Mouse (Mus musculus): ENCODE results near the gene B3galnt1. TPM values are rescaled to one million over a fixed set of nuclear protein-coding genes. Genes with fewer than 3 reads are reported as not detected.

B3galnt1 gene
- 1.8 and 2.2 TPM in 2 replicates for polyA plus RNA-seq (2012; rRNA removed)

DNA sequence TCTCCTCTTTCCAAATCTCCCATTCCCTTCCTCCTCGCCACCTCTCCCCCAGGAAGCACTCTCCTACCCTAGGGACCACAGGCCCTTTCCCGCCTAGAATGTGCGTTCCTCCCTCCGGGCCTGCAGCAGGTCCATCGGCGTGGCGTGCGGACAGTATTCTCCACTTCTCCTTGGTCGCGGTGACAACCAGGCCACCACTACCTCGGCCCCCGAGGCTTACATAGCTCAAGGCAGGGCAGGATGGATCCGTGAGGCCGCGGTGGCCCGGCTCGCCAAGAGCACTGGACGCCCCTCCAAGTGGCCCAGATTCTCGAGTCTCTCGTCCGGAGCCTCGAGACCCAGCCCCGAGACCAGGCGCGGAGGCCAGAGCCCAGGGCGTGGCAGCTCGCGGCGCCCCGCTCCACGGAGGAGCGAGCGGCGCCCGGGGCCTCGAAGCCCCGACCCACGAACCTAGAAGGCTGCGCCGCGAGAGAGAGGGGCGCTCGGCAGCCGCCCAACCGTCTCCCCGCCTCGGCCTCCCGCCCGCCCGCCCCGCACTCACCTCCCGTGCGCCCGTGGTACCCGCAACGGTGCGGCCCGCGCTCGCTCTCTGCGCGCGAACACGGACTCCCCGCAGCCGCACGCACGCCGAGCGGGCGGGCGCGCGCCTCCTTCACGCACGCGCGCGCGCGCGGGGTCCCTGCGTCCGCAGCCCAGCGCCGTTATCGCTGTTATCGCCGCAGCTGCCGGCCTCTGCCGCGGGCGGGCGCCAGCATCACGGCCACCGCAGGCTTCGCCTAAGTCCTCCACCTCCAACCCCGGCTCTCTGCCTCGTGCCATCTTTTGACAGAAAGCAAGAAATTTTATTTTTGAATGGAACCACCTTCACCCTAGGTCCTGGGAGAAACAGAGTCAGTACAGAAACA lies at the start of gene B3galnt1:
B3galnt1 (minus strand) TSS at position 700 of the 905 bp plus-strand sequence.
- H3K4me1 ChIP-seq (replicated peaks; ENCODE audit: control insufficient read depth, insufficient read depth, low read length) = peaks cover 3% of the 10 kb centered on the region; the same call in 1 of the 2 replicates
- H3K27me3 ChIP-seq (ENCODE audit: control insufficient read depth, insufficient read depth, low read length) = no peaks in the 10 kb centered on the region
- no peak for DNase-seq
- peak within 1 kb of the TSS; percentile 27 for H3K4me3 ChIP-seq (ENCODE audit: control insufficient read depth, insufficient read depth, low read length)
- no peak for TF ChIP-seq POLR2A (IDR thresholded peaks at IDR 0.05; ENCODE audit: control insufficient read depth, extremely low read depth, insufficient read depth, low read length, poor library complexity)
- no peak within 1 kb of the TSS for H3K27ac ChIP-seq (ENCODE audit: control insufficient read depth, insufficient read depth, low read length)
- 5% methylated on average over 95 of the region's 99 CpGs for WGBS
- H3K36me3 ChIP-seq (ENCODE audit: control insufficient read depth, insufficient read depth, low read length) = no peaks in the 10 kb centered on the region

DNA sequence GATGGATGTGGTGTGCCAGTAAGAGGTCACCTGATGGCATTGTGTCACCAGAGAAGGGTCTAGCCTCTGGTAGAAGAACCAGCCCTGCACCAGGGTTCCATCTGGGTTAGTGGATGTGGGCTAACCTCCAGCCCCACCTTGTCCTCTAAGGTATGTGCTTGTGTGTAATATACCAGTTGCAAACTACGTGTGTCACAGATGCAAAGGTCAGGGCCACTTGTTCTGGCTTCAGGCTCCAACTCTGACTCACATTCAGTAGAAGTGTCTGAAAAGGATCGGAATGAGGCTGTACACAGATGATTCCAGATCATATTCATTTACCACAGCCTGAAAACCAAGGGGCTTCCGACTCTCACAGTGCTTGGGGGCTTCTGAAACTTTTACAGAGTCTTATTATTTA lies 35.8 kb upstream of the B3galnt1 start:
- Histone ChIP-seq H3K4me3 (ENCODE audit: control insufficient read depth, insufficient read depth, low read length) (no peak overlapping the region), H3K27ac (ENCODE audit: control insufficient read depth, insufficient read depth, low read length) (no peak overlapping the region), H3K4me1 (replicated peaks; ENCODE audit: control insufficient read depth, insufficient read depth, low read length) (no peaks in the 10 kb centered on the region), H3K36me3 (ENCODE audit: control insufficient read depth, insufficient read depth, low read length) (no peaks in the 10 kb centered on the region), H3K27me3 (ENCODE audit: control insufficient read depth, insufficient read depth, low read length) (no peaks in the 10 kb centered on the region)
- 90% methylated on average over 3 of the region's 3 CpGs for WGBS
- no peak for TF ChIP-seq CTCF (IDR thresholded peaks at IDR 0.05; ENCODE audit: borderline replicate concordance, control insufficient read depth, extremely low read depth, insufficient read depth, low read length, poor library complexity)
- no peak for TF ChIP-seq POLR2A (IDR thresholded peaks at IDR 0.05; ENCODE audit: control insufficient read depth, extremely low read depth, insufficient read depth, low read length, poor library complexity)
- DNase-seq = no peak

DNA sequence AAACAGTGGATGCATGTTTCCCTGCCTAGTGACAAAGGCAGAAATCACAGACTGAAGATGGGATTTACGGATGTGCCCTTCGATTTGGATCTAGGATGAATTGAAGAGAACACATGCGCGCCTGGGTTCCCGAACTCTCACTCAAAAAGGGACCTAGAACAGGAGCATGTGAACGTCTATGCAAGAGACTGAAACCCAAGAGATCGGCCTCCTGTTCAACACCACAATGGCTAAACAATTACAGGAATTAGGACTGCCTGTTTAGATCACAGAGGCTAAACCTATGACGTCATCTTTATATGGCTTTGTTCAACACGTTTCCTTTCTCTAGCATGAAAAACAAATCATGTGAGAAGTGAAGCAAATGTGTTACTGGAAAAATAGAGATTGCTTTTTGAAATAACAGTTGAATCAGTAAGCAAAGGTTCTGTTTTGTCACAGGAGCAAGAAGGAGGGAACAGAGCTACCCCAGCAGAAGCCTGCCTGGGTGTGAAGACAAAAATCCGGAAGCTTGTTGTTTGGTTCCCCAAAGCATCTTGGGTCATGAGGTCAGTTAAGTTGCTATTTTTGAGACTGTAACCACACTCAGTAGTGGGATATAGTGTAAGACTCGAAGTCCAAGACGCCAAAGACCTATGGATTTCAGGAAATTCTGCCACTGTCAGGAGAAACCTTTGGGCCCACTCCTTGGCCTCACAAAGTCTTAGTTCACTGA lies 35.1 kb upstream of the B3galnt1 start:
- Histone ChIP-seq H3K4me3 (ENCODE audit: control insufficient read depth, insufficient read depth, low read length) (no peak overlapping the region), H3K27ac (ENCODE audit: control insufficient read depth, insufficient read depth, low read length) (no peak overlapping the region), H3K36me3 (ENCODE audit: control insufficient read depth, insufficient read depth, low read length) (no peaks in the 10 kb centered on the region), H3K4me1 (replicated peaks; ENCODE audit: control insufficient read depth, insufficient read depth, low read length) (no peaks in the 10 kb centered on the region), H3K27me3 (ENCODE audit: control insufficient read depth, insufficient read depth, low read length) (no peaks in the 10 kb centered on the region)
- WGBS = 84% methylated on average over 12 of the region's 12 CpGs
- DNase-seq = no peak
- TF ChIP-seq POLR2A (IDR thresholded peaks at IDR 0.05; ENCODE audit: control insufficient read depth, extremely low read depth, insufficient read depth, low read length, poor library complexity) = no peak
- TF ChIP-seq CTCF (IDR thresholded peaks at IDR 0.05; ENCODE audit: borderline replicate concordance, control insufficient read depth, extremely low read depth, insufficient read depth, low read length, poor library complexity) = no peak

DNA sequence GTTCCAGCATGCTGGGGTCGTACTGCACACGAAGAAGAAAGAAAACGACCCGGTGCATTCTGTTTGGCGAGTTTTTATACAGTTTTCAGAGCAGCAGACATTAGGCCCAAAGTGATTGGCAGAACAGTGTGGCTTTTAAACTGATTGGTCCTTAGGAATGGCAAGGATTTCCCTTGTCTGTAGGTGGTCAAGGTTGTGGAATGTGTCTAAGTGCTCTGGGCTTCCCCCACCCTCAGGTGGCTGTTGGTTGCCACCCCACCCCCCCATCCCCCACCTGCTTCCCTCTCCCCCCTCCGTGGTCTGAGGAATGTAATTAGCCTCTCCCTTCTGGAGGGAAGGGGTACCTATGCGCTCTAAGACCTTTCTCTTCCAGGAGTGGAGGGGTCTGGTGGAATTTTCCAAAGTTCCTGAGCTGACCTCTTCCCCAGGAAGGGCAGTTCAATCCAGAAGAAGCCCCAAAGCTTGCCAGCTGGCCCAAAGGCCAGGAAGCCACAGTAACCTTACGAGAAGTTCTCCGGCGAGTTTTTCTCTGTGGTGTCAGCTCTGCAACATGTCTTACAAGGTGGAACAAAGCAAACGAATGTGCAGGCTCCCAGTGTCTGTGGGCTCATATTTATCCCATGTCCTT lies 28.3 kb upstream of the B3galnt1 start:
- H3K27ac ChIP-seq (ENCODE audit: control insufficient read depth, insufficient read depth, low read length) = no peak overlapping the region
- no peak for TF ChIP-seq POLR2A (IDR thresholded peaks at IDR 0.05; ENCODE audit: control insufficient read depth, extremely low read depth, insufficient read depth, low read length, poor library complexity)
- TF ChIP-seq CTCF (IDR thresholded peaks at IDR 0.05; ENCODE audit: borderline replicate concordance, control insufficient read depth, extremely low read depth, insufficient read depth, low read length, poor library complexity) = no peak
- WGBS = 87% methylated on average over 11 of the region's 11 CpGs

DNA sequence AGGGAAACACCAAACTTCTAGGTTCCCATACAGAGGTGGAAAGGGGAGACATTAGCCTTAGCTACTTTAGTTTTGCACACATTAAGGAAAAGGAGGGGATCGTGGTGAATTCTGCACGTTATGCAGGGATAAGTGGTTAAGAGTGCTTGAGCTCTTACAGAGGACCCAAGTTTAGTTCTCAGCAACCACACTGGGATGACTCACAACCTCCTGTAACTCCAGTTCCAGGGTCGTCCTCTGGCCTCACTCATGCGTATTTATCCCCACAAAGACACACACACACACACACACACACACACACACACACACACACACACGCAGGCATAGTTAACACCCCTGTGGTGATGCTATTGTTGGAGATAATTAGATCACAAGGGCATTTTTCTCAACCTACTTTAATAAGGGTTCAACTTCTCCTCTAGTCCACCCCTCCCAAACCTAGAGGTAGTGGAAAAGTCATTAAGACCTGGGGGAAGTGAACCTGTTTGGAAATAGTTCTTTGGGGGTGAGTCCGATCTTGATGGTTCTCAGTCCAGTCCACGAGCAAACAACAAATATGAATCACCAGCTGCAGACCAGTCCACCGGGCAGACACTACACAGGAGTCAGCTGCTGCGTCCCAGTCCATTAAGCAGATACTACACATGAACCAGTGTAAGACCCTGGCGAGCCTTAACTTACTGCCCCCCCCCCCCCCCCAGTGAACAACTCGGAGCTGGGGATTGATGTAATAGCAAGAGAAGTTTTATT lies 27.6 kb upstream of the B3galnt1 start:
- Histone ChIP-seq H3K27ac (ENCODE audit: control insufficient read depth, insufficient read depth, low read length) (no peak overlapping the region), H3K36me3 (ENCODE audit: control insufficient read depth, insufficient read depth, low read length) (no peaks in the 10 kb centered on the region), H3K4me3 (ENCODE audit: control insufficient read depth, insufficient read depth, low read length) (no peak overlapping the region), H3K4me1 (replicated peaks; ENCODE audit: control insufficient read depth, insufficient read depth, low read length) (no peaks in the 10 kb centered on the region), H3K27me3 (ENCODE audit: control insufficient read depth, insufficient read depth, low read length) (no peaks in the 10 kb centered on the region)
- WGBS = 91% methylated on average over 11 of the region's 11 CpGs
- TF ChIP-seq CTCF (IDR thresholded peaks at IDR 0.05; ENCODE audit: borderline replicate concordance, control insufficient read depth, extremely low read depth, insufficient read depth, low read length, poor library complexity) (no peak), POLR2A (IDR thresholded peaks at IDR 0.05; ENCODE audit: control insufficient read depth, extremely low read depth, insufficient read depth, low read length, poor library complexity) (no peak)
- DNase-seq = no peak

More for the DNA sequence above, 28.3 kb upstream of the B3galnt1 start:
- no peaks in the 10 kb centered on the region for H3K27me3 ChIP-seq (ENCODE audit: control insufficient read depth, insufficient read depth, low read length)
- no peaks in the 10 kb centered on the region for H3K4me1 ChIP-seq (replicated peaks; ENCODE audit: control insufficient read depth, insufficient read depth, low read length)
- H3K36me3 ChIP-seq (ENCODE audit: control insufficient read depth, insufficient read depth, low read length) = no peaks in the 10 kb centered on the region
- H3K4me3 ChIP-seq (ENCODE audit: control insufficient read depth, insufficient read depth, low read length) = no peak overlapping the region
- no peak for DNase-seq

GRCm38 (mm10) chr3:69624182-69624581 lies 25.4 kb upstream of the B3galnt1 start:
- no peaks in the 10 kb centered on the region for H3K36me3 ChIP-seq (ENCODE audit: control insufficient read depth, insufficient read depth, low read length)
- DNase-seq = no peak
- no peaks in the 10 kb centered on the region for H3K27me3 ChIP-seq (ENCODE audit: control insufficient read depth, insufficient read depth, low read length)
- H3K4me3 ChIP-seq (ENCODE audit: control insufficient read depth, insufficient read depth, low read length) = no peak overlapping the region
- H3K27ac ChIP-seq (ENCODE audit: control insufficient read depth, insufficient read depth, low read length) = no peak overlapping the region
- TF ChIP-seq CTCF (IDR thresholded peaks at IDR 0.05; ENCODE audit: borderline replicate concordance, control insufficient read depth, extremely low read depth, insufficient read depth, low read length, poor library complexity) (no peak), POLR2A (IDR thresholded peaks at IDR 0.05; ENCODE audit: control insufficient read depth, extremely low read depth, insufficient read depth, low read length, poor library complexity) (no peak)
- 95% methylated on average over 2 of the region's 2 CpGs for WGBS
- H3K4me1 ChIP-seq (replicated peaks; ENCODE audit: control insufficient read depth, insufficient read depth, low read length) = no peaks in the 10 kb centered on the region

All from thymus, adult 2 months (tissue).